Mouse (Mus musculus): ENCODE measurements around the gene Gm49333. TPM values are rescaled to one million over a fixed set of nuclear protein-coding genes. Genes with fewer than 3 reads are reported as not detected.

Gene Gm49333
- polyA plus RNA-seq (2015; fragmentation: Nextera tagmentation; extraction: Ambion mirVana): not detected in 2 replicates

DNA sequence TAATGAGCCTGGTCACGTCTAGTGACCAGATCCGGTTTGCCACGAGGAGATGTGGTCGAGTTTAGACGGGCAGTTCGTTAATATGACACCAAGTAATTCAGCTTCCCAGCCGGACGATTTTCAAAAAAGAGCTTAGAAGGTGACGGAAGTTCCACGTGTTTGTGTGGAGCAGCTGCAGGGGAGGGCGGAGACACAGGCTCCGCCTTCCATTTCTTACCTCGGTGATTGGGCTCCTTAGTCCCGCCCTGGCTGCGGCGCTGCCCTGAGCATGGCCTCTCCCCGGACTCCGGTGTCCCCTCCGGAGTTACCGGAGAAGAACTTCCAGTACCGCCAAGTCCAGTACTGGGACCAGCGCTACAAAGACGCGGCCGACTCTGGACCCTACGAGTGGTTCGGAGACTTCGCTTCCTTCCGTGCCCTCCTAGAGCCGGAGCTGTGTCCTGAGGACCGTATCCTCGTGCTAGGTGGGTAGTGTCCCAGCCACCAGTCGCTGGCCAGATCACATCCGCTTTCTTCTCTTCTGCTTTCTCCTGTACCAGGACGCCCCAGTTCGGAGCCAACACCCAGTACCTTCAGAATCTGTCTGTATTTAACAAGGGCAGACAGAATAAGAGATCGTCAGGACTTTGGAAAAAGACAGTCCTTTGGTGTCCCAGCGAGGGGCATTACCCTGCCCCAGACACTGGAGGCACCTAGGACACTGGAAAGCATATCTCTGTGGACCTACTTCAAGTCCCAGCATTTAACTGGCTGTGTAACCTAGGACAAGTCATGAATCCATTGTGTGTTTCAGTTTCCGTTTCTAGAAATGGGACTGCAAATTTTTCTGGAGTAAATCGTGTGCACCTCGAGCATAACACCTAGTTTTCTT lies at the start of gene Gm49333, which contains the start of the genes Eef1akmt4 and Alg3:
TSS of gene Gm49333 (plus strand) at position 254 of the 871 bp plus-strand sequence.
TSS of gene Eef1akmt4 (plus strand) at position 237 of the 871 bp plus-strand sequence.
TSS of gene Alg3 (minus strand) at position 379 of the 871 bp plus-strand sequence.
- peak within 1 kb of the TSS; percentile 80 for H3K4me2 ChIP-seq (ENCODE audit: low read depth, low read length)
- WGBS (ENCODE audit: insufficient replicate concordance): 2% methylated on average over 41 of the region's 41 CpGs
- no peaks in the 10 kb centered on the region for H3K9me3 ChIP-seq (ENCODE audit: low read length)
- DNase-seq (peak; percentile 91), ATAC-seq (peak; percentile 98)
- H3K36me3 ChIP-seq (replicated peaks; ENCODE audit: insufficient read depth, low read length): peaks cover 13% of the 10 kb centered on the region; the same call in 1 of the 2 replicates
- TF ChIP-seq EP300 (IDR thresholded peaks at IDR 0.05; ENCODE audit: low read depth): no peak; the same call in 1 of the 2 replicates
- TF ChIP-seq CTCF (IDR thresholded peaks at IDR 0.05; ENCODE audit: low read depth): no peak
- no peaks in the 10 kb centered on the region for H3K27me3 ChIP-seq (ENCODE audit: insufficient read depth, low read length)
- peaks cover 17% of the 10 kb centered on the region for H3K4me1 ChIP-seq (ENCODE audit: insufficient read depth)
- peak within 1 kb of the TSS; percentile 81 for H3K4me3 ChIP-seq (ENCODE audit: low read depth, low read length)
- H3K9ac ChIP-seq (replicated peaks): peak within 1 kb of the TSS; percentile 84
- peak within 1 kb of the TSS; percentile 72 for H3K27ac ChIP-seq (ENCODE audit: low read depth)

- 67% methylated on average over 1 of the region's 1 CpGs for WGBS (ENCODE audit: insufficient replicate concordance)
- DNase-seq (no peak), ATAC-seq (no peak)
- TF ChIP-seq EP300 (IDR thresholded peaks at IDR 0.05; ENCODE audit: low read depth): no peak
- TF ChIP-seq CTCF (IDR thresholded peaks at IDR 0.05; ENCODE audit: low read depth): no peak
- peaks cover 21% of the 10 kb centered on the region for H3K36me3 ChIP-seq (replicated peaks; ENCODE audit: insufficient read depth, low read length)
- no peak overlapping the region for H3K27ac ChIP-seq (ENCODE audit: low read depth)
- H3K27me3 ChIP-seq (ENCODE audit: insufficient read depth, low read length): no peaks in the 10 kb centered on the region
- H3K4me1 ChIP-seq (ENCODE audit: insufficient read depth): no peaks in the 10 kb centered on the region
- no peak overlapping the region for H3K4me3 ChIP-seq (ENCODE audit: low read depth, low read length)
- H3K4me2 ChIP-seq (ENCODE audit: low read depth, low read length): no peak overlapping the region
- H3K9ac ChIP-seq (replicated peaks): no peak overlapping the region
- no peaks in the 10 kb centered on the region for H3K9me3 ChIP-seq (ENCODE audit: low read length)
Observed at GRCm38 (mm10) chr16:20565075-20565474, 46.3 kb upstream of the Gm49333 start.

DNA sequence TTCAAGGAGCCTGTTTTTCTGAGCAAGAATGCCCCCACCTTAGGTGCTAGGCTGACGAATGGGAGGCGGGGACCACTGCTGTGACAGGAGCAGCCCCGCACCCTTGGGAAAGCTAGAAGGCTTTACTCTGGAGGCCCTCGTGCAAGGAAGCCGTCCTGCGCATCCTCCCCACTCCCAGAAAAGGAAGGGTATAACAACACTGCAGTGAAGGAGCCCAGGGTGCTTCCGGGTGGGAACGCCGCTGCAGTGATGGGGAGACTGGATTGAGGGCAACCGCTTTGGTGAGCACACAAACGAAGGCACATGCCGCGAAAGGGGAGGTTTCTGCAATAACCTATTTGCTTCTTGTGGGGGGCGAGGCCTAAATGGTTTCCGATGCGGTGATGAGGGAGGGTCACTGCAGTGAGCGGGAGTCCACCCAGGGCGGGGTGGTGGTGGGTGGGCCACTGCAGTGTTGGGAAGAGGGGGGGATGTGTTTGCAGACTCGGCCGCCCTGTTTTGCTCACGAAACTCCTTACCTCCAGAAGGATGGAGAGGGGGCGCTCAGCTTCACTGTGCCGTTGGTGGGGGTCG lies 22.0 kb upstream of the Gm49333 start, which contains the start of gene Vwa5b2:
TSS of gene Vwa5b2 (plus strand) at position 106 of the 573 bp plus-strand sequence.
- H3K4me3 ChIP-seq (ENCODE audit: low read depth, low read length): peak within 1 kb of the TSS; percentile 41
- H3K36me3 ChIP-seq (replicated peaks; ENCODE audit: insufficient read depth, low read length): no peaks in the 10 kb centered on the region
- TF ChIP-seq CTCF (IDR thresholded peaks at IDR 0.05; ENCODE audit: low read depth) (no peak), EP300 (IDR thresholded peaks at IDR 0.05; ENCODE audit: low read depth) (no peak)
- 2% methylated on average over 24 of the region's 24 CpGs for WGBS (ENCODE audit: insufficient replicate concordance)
- H3K4me2 ChIP-seq (ENCODE audit: low read depth, low read length): peak within 1 kb of the TSS; percentile 65
- H3K4me1 ChIP-seq (ENCODE audit: insufficient read depth): peaks cover 13% of the 10 kb centered on the region
- H3K9me3 ChIP-seq (ENCODE audit: low read length): no peaks in the 10 kb centered on the region
- no peak within 1 kb of the TSS for H3K9ac ChIP-seq (replicated peaks)
- no peak for ATAC-seq
- peaks cover 55% of the 10 kb centered on the region for H3K27me3 ChIP-seq (ENCODE audit: insufficient read depth, low read length)
- H3K27ac ChIP-seq (ENCODE audit: low read depth): no peak within 1 kb of the TSS
- peak; percentile 15 for DNase-seq

GRCm38 (mm10) chr16:20589939-20590679 lies 21.3 kb upstream of the Gm49333 start:
- peak overlapping the region; percentile 65 for H3K4me2 ChIP-seq (ENCODE audit: low read depth, low read length)
- H3K36me3 ChIP-seq (replicated peaks; ENCODE audit: insufficient read depth, low read length): no peaks in the 10 kb centered on the region
- DNase-seq: peak; percentile 19
- TF ChIP-seq CTCF (IDR thresholded peaks at IDR 0.05; ENCODE audit: low read depth) (no peak), EP300 (IDR thresholded peaks at IDR 0.05; ENCODE audit: low read depth) (no peak)
- H3K9ac ChIP-seq (replicated peaks): no peak overlapping the region
- peaks cover 13% of the 10 kb centered on the region for H3K4me1 ChIP-seq (ENCODE audit: insufficient read depth)
- H3K4me3 ChIP-seq (ENCODE audit: low read depth, low read length): peak overlapping the region; percentile 41
- H3K27me3 ChIP-seq (ENCODE audit: insufficient read depth, low read length): peaks cover 55% of the 10 kb centered on the region
- no peak for ATAC-seq
- WGBS (ENCODE audit: insufficient replicate concordance): 2% methylated on average over 36 of the region's 39 CpGs
- H3K9me3 ChIP-seq (ENCODE audit: low read length): no peaks in the 10 kb centered on the region
- no peak overlapping the region for H3K27ac ChIP-seq (ENCODE audit: low read depth)

DNA sequence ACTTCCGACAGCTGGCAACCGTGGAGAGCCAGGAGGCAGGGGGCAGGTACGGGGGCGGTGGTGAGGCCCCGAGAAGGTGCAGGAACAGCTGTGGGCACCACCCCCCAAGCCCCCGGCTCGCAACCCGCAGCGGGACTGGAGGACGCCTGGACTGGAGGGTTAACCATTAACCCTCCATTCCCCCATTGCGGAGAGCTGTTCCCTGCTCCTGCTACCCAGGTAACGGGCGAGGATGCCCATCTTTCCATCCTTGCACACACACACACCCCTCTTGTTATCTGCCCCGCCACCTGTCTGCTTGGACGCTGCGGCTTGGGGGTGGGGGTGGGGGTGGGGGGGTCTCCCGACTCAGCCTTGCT lies 20.8 kb upstream of the Gm49333 start:
- 5% methylated on average over 17 of the region's 17 CpGs for WGBS (ENCODE audit: insufficient replicate concordance)
- peak; percentile 15 for DNase-seq
- no peak for TF ChIP-seq EP300 (IDR thresholded peaks at IDR 0.05; ENCODE audit: low read depth)
- TF ChIP-seq CTCF (IDR thresholded peaks at IDR 0.05; ENCODE audit: low read depth): no peak
- H3K9me3 ChIP-seq (ENCODE audit: low read length): no peaks in the 10 kb centered on the region
- peak overlapping the region; percentile 65 for H3K4me2 ChIP-seq (ENCODE audit: low read depth, low read length)
- H3K36me3 ChIP-seq (replicated peaks; ENCODE audit: insufficient read depth, low read length): no peaks in the 10 kb centered on the region
- no peak for ATAC-seq
- no peak overlapping the region for H3K27ac ChIP-seq (ENCODE audit: low read depth)
- H3K4me1 ChIP-seq (ENCODE audit: insufficient read depth): peaks cover 13% of the 10 kb centered on the region
- H3K9ac ChIP-seq (replicated peaks): no peak overlapping the region
- H3K4me3 ChIP-seq (ENCODE audit: low read depth, low read length): peak overlapping the region; percentile 41
- H3K27me3 ChIP-seq (ENCODE audit: insufficient read depth, low read length): peaks cover 55% of the 10 kb centered on the region

Measured in liver, postnatal 0 days (tissue).